Mouse (Mus musculus): Measurements from ENCODE around the gene Gm826. TPM values are rescaled to one million over a fixed set of nuclear protein-coding genes. Genes with fewer than 3 reads are reported as not detected.

The Gm826 gene
- polyA plus RNA-seq, 1 experiment, result not detected

DNA sequence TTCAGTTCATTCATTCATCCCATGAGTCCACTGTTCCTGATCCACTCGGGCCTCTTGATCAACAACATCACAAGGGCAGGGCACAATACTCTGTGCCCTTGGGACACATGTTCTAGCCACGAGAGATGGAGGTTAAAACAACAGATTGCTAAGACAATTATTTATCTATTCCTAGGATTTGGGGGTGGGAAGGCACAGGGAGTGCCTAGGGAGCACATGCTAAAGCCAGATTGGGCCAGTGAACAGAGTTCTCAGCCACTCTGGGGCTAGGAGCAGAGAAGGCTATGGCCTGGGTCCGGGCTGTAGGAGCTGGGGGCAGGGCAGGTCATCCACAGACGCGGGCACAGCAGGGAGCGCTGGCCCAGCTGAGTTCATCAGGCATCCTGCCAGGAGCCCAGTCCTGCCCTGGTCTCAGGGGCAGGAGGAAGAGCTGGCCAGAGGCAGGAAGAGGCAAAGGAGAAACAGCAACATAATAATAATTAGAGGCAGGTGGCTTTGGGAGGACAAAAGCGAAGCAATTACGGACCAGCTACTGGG is 17.1 kb upstream of the Gm826 start:
- DNase-seq (ENCODE audit: low read depth), result no peak
- TF ChIP-seq POLR2A (IDR thresholded peaks at IDR 0.05; ENCODE audit: borderline replicate concordance, extremely low read depth, insufficient read depth, insufficient read length, poor library complexity, severe bottlenecking), result no peak
- TF ChIP-seq CTCF (IDR thresholded peaks at IDR 0.05; ENCODE audit: borderline replicate concordance, extremely low read depth, insufficient read depth, insufficient read length), result no peak

DNA sequence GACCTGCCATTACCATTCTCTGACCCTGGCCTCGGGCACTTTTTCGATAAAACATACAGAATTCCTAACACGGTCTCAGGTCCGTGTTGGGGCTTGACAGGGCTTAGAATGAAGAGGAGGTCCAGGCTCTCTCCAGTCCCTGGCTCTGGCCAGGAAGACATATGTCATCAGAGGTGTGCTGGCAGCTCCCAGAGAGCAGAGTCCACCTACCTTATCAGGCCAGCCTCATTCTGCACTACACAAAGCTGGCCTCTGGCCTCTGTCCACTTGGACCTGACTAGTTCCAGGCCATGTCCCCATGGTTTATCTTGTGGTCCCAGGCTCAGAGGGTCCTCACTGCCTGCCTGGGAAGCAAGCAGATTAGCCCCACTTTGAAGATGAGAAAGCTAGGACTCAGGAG is 15.6 kb upstream of the Gm826 start:
- DNase-seq (ENCODE audit: low read depth), result no peak
- TF ChIP-seq POLR2A (IDR thresholded peaks at IDR 0.05; ENCODE audit: borderline replicate concordance, extremely low read depth, insufficient read depth, insufficient read length, poor library complexity, severe bottlenecking), result no peak
- no peak for TF ChIP-seq CTCF (IDR thresholded peaks at IDR 0.05; ENCODE audit: borderline replicate concordance, extremely low read depth, insufficient read depth, insufficient read length)

DNA sequence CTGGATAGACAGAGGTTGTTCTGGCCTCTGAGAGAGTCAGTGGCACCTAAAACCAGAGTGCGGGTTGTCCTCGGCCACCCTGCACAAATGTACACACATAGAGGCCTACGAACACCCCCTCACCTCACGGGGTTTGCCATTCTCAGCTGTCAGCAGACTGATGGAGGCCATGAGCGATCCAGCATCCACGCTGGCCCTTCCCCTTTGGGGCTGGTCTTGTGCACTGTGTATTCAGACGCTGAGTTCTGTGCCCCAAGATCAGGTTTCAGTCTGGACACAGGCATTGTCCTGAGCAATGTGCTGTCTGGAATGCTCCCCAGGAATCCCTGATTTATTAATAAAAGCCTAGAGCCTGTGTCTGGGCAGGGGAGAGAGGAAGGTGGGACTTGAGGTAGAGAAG is 14.8 kb upstream of the Gm826 start:
- no peak for DNase-seq (ENCODE audit: low read depth)
- TF ChIP-seq CTCF (IDR thresholded peaks at IDR 0.05; ENCODE audit: borderline replicate concordance, extremely low read depth, insufficient read depth, insufficient read length), result no peak
- no peak for TF ChIP-seq POLR2A (IDR thresholded peaks at IDR 0.05; ENCODE audit: borderline replicate concordance, extremely low read depth, insufficient read depth, insufficient read length, poor library complexity, severe bottlenecking)

DNA sequence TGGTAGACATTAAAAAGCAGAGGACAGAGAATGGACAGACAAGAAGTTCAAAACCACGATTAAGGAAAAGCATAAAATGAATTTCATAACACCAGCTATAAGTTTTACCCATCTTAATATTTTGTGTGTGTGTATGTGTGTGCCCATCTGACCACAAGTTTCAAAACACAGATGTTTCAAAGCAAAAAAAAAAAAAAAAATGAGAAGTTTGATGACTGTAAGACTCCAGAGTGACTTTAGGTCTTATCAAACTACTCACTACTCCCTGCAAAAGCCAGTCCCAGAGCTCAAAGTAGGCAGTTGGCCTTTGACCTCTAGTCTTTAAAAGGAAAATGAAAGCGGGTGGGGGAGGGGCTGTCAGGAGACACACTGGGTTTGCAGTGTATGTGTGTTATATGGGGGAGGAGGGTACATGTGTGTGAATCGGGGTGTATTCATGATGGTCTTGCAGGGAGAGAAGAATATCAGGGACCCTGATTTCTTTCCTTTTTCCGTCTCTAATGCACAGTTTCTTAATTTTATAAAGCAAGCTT is 14.2 kb upstream of the Gm826 start:
- TF ChIP-seq CTCF (IDR thresholded peaks at IDR 0.05; ENCODE audit: borderline replicate concordance, extremely low read depth, insufficient read depth, insufficient read length) (no peak), POLR2A (IDR thresholded peaks at IDR 0.05; ENCODE audit: borderline replicate concordance, extremely low read depth, insufficient read depth, insufficient read length, poor library complexity, severe bottlenecking) (no peak)
- no peak for DNase-seq (ENCODE audit: low read depth)

DNA sequence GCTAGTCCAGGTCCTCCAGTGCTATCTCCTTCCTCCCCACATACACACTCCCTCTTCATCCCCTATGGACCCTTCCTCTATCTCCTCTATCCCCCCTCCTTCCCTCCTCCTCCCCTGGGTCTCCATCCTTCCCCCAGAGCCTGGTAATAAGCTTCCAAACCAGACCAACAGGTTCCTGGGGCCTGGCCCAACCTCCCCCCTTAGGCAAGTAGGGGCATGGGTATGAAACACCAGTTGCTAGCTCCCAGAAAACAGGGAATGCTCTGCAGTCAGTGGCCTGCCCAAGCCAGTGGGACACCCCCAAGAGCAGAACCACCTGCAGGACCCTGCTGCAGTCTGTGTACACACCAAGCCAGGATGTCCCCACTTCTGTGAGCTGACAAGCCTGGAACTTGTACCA is 11.7 kb upstream of the Gm826 start:
- TF ChIP-seq POLR2A (IDR thresholded peaks at IDR 0.05; ENCODE audit: borderline replicate concordance, extremely low read depth, insufficient read depth, insufficient read length, poor library complexity, severe bottlenecking), result no peak
- no peak for TF ChIP-seq CTCF (IDR thresholded peaks at IDR 0.05; ENCODE audit: borderline replicate concordance, extremely low read depth, insufficient read depth, insufficient read length)
- no peak for DNase-seq (ENCODE audit: low read depth)

DNA sequence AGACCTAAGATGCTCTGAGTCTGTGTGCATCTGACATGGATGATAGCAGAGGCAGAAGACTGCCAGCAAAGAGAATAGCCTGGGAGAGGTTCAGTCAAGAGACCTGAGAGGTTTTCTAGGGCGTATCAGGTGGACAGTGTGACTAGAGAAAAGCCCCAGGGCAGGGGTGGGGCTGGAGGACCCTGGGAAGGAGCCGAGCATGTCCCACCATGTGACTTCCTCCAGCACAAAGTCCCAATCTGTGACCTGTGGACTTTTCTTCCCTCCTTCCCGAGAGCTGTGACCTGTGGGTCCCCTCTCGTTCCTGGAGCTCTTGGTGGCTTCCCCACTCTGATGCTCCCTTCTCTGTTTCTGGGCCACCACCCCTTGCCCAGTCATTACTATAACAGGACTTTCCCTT is 6.2 kb upstream of the Gm826 start:
- TF ChIP-seq CTCF (IDR thresholded peaks at IDR 0.05; ENCODE audit: borderline replicate concordance, extremely low read depth, insufficient read depth, insufficient read length) (no peak), POLR2A (IDR thresholded peaks at IDR 0.05; ENCODE audit: borderline replicate concordance, extremely low read depth, insufficient read depth, insufficient read length, poor library complexity, severe bottlenecking) (no peak)
- DNase-seq (ENCODE audit: low read depth), result no peak

DNA sequence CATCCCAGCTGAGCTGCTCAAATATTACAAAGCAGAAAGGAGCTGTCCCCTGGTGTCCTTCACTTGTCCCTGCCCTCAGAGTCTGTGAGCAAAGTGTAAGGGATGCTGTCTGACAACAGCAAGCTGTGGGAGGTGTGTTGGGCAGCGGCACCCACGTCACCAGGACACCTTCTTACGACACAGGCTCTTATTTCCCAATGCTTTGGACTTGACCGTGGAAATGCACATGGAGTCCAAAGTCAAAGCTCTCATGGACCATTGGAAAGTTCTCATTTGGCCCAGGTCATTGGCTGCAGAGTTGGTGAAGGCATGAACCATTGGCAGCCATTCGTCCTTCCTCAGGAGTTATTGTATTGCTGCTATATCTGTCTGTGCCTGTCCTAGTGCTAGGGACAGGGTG is 5.6 kb upstream of the Gm826 start:
- DNase-seq (ENCODE audit: low read depth), result no peak

DNA sequence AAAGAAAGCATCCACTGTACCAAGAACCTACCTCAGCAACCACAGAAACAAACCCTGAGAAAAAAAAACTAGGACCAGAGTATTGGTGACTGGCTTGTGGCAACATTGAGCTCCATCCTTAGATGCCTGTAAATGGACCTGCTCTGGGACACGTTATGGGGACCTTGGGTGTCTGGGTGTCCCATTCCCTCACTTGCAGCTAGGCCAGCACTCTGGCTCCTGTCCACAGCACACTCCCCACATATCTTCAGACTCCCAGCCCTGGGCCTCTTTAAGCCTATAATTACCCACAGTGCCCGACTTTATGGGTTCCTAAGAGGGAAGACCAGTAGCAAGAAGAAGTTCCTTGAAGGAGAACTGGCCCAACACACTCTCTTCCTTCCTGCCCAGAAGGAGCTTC is 2.1 kb upstream of the Gm826 start:
- TF ChIP-seq POLR2A (IDR thresholded peaks at IDR 0.05; ENCODE audit: borderline replicate concordance, extremely low read depth, insufficient read depth, insufficient read length, poor library complexity, severe bottlenecking) (no peak), CTCF (IDR thresholded peaks at IDR 0.05; ENCODE audit: borderline replicate concordance, extremely low read depth, insufficient read depth, insufficient read length) (no peak)
- DNase-seq (ENCODE audit: low read depth), result no peak

More for the DNA sequence above, 5.6 kb upstream of the Gm826 start:
- TF ChIP-seq CTCF (IDR thresholded peaks at IDR 0.05; ENCODE audit: borderline replicate concordance, extremely low read depth, insufficient read depth, insufficient read length) (no peak), POLR2A (IDR thresholded peaks at IDR 0.05; ENCODE audit: borderline replicate concordance, extremely low read depth, insufficient read depth, insufficient read length, poor library complexity, severe bottlenecking) (no peak)

DNA sequence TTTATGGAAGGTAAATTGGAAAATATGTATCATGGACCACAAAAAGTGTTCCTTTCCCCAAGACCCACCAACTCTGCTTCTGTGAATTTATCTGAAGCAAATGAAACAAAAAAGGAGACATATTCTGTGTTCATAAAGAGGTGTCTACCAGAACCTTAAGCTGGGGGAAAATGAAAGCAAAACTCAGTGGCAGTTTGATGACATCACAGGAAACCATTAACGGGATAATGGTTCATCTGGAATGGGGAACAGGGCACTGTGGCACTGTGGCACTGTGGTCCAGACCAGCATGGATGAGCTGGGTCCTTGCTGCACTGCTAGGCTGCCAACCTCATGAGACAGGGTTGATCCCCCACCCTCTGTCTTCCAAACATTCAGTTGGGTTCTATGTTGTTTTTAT is 1.1 kb upstream of the Gm826 start:
- no peak for TF ChIP-seq POLR2A (IDR thresholded peaks at IDR 0.05; ENCODE audit: borderline replicate concordance, extremely low read depth, insufficient read depth, insufficient read length, poor library complexity, severe bottlenecking)
- no peak for TF ChIP-seq CTCF (IDR thresholded peaks at IDR 0.05; ENCODE audit: borderline replicate concordance, extremely low read depth, insufficient read depth, insufficient read length)
- DNase-seq (ENCODE audit: low read depth), result peak; percentile 40

DNA sequence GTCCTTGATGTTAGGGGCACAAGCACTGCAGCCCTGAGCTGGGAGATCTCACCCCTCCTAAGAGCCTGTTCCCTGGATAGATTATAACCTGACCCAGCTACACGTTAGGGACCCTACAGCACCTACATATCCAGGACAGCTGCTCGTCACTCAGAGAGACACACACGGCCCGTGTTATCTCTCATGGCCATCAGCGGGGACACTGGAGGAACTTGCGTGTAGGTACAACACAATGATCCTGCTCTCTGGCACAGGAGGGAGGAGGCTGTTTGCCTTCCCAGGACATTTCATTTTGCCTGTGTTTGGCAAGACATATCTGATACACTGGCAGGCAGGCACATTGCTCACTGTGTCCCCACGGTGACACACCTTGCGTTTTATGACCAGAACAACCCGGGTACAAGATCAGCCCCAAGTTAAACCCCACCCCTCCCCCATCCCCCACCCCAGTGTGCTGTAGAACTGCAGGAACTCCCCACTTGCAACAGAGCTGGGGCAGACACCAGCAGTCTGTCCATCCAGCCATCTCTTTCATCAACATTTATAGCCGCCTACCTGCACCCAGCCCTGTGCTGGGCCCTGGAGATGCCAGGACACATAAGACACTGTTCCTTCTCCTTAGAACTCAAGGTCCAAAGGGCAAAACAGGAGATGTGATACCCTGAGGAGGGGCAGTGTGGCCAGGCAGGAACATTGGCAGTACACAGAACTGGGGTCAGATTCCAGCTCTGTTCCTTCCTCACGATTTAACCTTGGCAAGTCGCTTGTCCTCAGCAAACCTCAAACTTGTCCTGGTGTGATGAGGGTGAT is 1.2 kb downstream of the Gm826 start:
- TF ChIP-seq CTCF (IDR thresholded peaks at IDR 0.05; ENCODE audit: borderline replicate concordance, extremely low read depth, insufficient read depth, insufficient read length) (no peak), POLR2A (IDR thresholded peaks at IDR 0.05; ENCODE audit: borderline replicate concordance, extremely low read depth, insufficient read depth, insufficient read length, poor library complexity, severe bottlenecking) (no peak)
- no peak for DNase-seq (ENCODE audit: low read depth)

DNA sequence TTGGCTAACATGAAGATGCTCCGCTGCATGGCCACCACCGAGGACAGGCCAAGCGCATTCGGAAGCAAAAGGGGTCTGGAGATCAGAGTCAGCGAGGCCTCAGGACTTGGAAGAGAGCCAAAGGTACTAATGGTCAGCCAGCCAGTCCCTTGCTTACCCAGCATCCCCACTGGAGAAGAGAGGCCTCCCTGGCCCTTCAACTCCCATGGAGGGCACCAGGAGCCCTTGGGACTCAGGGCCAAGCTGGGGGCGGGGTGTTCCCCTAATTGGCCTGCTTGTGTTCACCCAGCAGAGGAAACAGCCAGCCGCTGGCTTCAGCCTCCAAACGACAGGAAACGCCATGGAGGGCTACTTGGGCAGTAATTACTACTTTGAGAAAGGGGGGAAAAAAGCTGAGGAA is 5.1 kb downstream of the Gm826 start:
- DNase-seq (ENCODE audit: low read depth), result peak; percentile 43
- TF ChIP-seq POLR2A (IDR thresholded peaks at IDR 0.05; ENCODE audit: borderline replicate concordance, extremely low read depth, insufficient read depth, insufficient read length, poor library complexity, severe bottlenecking), result no peak
- TF ChIP-seq CTCF (IDR thresholded peaks at IDR 0.05; ENCODE audit: borderline replicate concordance, extremely low read depth, insufficient read depth, insufficient read length), result no peak

DNA sequence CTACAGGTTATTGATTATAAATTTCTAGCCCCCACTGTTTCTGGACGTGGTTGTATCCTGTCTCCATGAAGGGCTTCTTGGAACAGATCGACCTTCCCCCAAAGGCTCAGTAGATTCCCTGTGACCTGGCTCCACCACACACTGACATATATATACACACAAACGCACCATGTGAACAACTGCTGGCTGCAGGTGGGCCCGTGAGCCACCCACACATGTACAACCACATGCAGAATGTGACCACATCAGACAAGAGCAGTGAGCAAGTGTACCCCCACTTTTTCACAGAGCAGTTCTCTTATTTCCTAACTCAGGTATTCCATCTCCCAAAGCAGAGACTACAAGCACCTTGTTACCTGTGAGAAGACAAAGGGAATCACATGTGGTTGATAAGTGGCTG is 6.2 kb downstream of the Gm826 start:
- no peak for DNase-seq (ENCODE audit: low read depth)
- no peak for TF ChIP-seq POLR2A (IDR thresholded peaks at IDR 0.05; ENCODE audit: borderline replicate concordance, extremely low read depth, insufficient read depth, insufficient read length, poor library complexity, severe bottlenecking)
- no peak for TF ChIP-seq CTCF (IDR thresholded peaks at IDR 0.05; ENCODE audit: borderline replicate concordance, extremely low read depth, insufficient read depth, insufficient read length)
